In genomic region chr2:136753682-136754081, GRCm38 (mm10) we compare ENCODE assay signal across 11 mouse cellular contexts. TPM values are rescaled to one million over a fixed set of nuclear protein-coding genes. Genes with fewer than 3 reads are reported as not detected.
A peak's percentile ranks its signal among the peaks of the same experiment; 100 is the strongest.
DNase-seq lines count a peak whose midpoint lies in the region; ATAC-seq lines count a peak whose summit lies in the region.
"Had no signal": no experiment of that assay in that cellular context is flagged by ENCODE, and none has a peak within 500 bp of the region (broad histone marks: within the 10 kb centered on the region; RNA-seq: fewer than 3 reads in every experiment).

No protein-coding gene starts in this region.

- no peak overlapping the region for H3K4me2 ChIP-seq in forebrain, embryonic 15.5 days (replicated peaks)
- H3K4me2 ChIP-seq in hindbrain, embryonic 16.5 days (ENCODE audit: low read length): no peak overlapping the region
- no peak overlapping the region for H3K4me2 ChIP-seq in neural tube, embryonic 14.5 days (ENCODE audit: low read depth, low read length)
- H3K4me2 ChIP-seq: liver, embryonic 15.5 days had no signal

- no peaks in the 10 kb centered on the region for H3K9me3 ChIP-seq in forebrain, embryonic 15.5 days
- H3K9me3 ChIP-seq in hindbrain, embryonic 16.5 days (ENCODE audit: control insufficient read depth, low read length): no peaks in the 10 kb centered on the region
- no peaks in the 10 kb centered on the region for H3K9me3 ChIP-seq in neural tube, embryonic 14.5 days (ENCODE audit: control insufficient read depth, low read length)
- H3K9me3 ChIP-seq: liver, embryonic 15.5 days had no signal

- peaks cover 21% of the 10 kb centered on the region for H3K4me1 ChIP-seq in forebrain, embryonic 15.5 days
- peaks cover 3% of the 10 kb centered on the region; the same call in 1 of the 2 replicates for H3K4me1 ChIP-seq in hindbrain, embryonic 16.5 days (ENCODE audit: control insufficient read depth, insufficient read depth, low read depth, low read length)
- H3K4me1 ChIP-seq in neural tube, embryonic 14.5 days (ENCODE audit: control insufficient read depth, insufficient read depth, low read length): peaks cover 5% of the 10 kb centered on the region; the same call in 1 of the 2 replicates
- H3K4me1 ChIP-seq: liver, embryonic 15.5 days had no signal

- peak; percentile 20 to 42 for DNase-seq in left cerebral cortex, postnatal 10 days (ENCODE audit: extremely low spot score in 1 of 2, low spot score in 2 of 2)
- DNase-seq in left cerebral cortex, adult 11 months (ENCODE audit: low spot score): no peak
- no peak for DNase-seq in lung, postnatal 36 days
- DNase-seq in kidney, postnatal 36 days: no peak
- DNase-seq: adrenal gland, postnatal 10 days; gastrocnemius, postnatal 36 days had no signal

- peak; percentile 86 for ATAC-seq in forebrain, embryonic 15.5 days (replicated peaks)
- peak; percentile 82 for ATAC-seq in hindbrain, embryonic 16.5 days
- ATAC-seq in neural tube, embryonic 14.5 days (ENCODE audit: low read depth): peak; percentile 65; the same call in 1 of the 2 replicates

- H3K27me3 ChIP-seq in forebrain, embryonic 15.5 days: no peaks in the 10 kb centered on the region
- no peaks in the 10 kb centered on the region for H3K27me3 ChIP-seq in hindbrain, embryonic 16.5 days (replicated peaks; ENCODE audit: control insufficient read depth, insufficient read depth, low read length)
- no peaks in the 10 kb centered on the region for H3K27me3 ChIP-seq in neural tube, embryonic 14.5 days (ENCODE audit: control insufficient read depth, insufficient read depth, low read length)
- H3K27me3 ChIP-seq: liver, embryonic 15.5 days had no signal

- no peak overlapping the region for H3K4me3 ChIP-seq in forebrain, embryonic 15.5 days
- H3K4me3 ChIP-seq in hindbrain, embryonic 16.5 days (ENCODE audit: low read length): no peak overlapping the region
- H3K4me3 ChIP-seq in neural tube, embryonic 14.5 days (ENCODE audit: low read depth, low read length): no peak overlapping the region
- H3K4me3 ChIP-seq: liver, embryonic 15.5 days had no signal

- H3K27ac ChIP-seq in forebrain, embryonic 15.5 days (replicated peaks): peak overlapping the region; percentile 48; the same call in 1 of the 2 replicates
- H3K27ac ChIP-seq in hindbrain, embryonic 16.5 days (ENCODE audit: low read depth, low read length): no peak overlapping the region
- H3K27ac ChIP-seq in neural tube, embryonic 14.5 days (ENCODE audit: low read depth, low read length): no peak overlapping the region
- H3K27ac ChIP-seq: liver, embryonic 15.5 days had no signal

- 0 out of 2 replicates have a peak, but pooled peaks cover 3% of the 10 kb centered on the region for H3K36me3 ChIP-seq in forebrain, embryonic 15.5 days
- H3K36me3 ChIP-seq in hindbrain, embryonic 16.5 days (ENCODE audit: control insufficient read depth, insufficient read depth, low read length): no peaks in the 10 kb centered on the region; the same call in none of the 2 replicates
- H3K36me3 ChIP-seq in neural tube, embryonic 14.5 days (ENCODE audit: control insufficient read depth, insufficient read depth, low read length): 0 out of 2 replicates have a peak, but pooled peaks cover 2% of the 10 kb centered on the region
- H3K36me3 ChIP-seq: liver, embryonic 15.5 days had no signal

- H3K9ac ChIP-seq in forebrain, embryonic 15.5 days (replicated peaks): no peak overlapping the region
- H3K9ac ChIP-seq in hindbrain, embryonic 16.5 days (ENCODE audit: low read depth, low read length): no peak overlapping the region
- no peak overlapping the region for H3K9ac ChIP-seq in neural tube, embryonic 14.5 days (replicated peaks; ENCODE audit: low read depth, low read length)
- H3K9ac ChIP-seq: liver, embryonic 15.5 days had no signal

- WGBS in forebrain, embryonic 15.5 days: 26% methylated on average over 3 of the region's 3 CpGs
- WGBS in hindbrain, embryonic 16.5 days: 17% methylated on average over 3 of the region's 3 CpGs
- 19% methylated on average over 3 of the region's 3 CpGs for WGBS in neural tube, embryonic 14.5 days

- intact Hi-C loops in left cerebral cortex, postnatal 10 days (cut with DNase I): no loop called here

RNA-seq across cellular contexts. Expression of gene Snap25, which starts 40.4 kb away (rescaled TPM):
- total RNA-seq in left cerebral cortex, postnatal 10 days (2021): 1,000 to 10,000 TPM; 1,204 to 1,224 TPM
- polyA plus RNA-seq in forebrain, embryonic 15.5 days (2015; fragmentation: Nextera tagmentation; extraction: Ambion mirVana): 110 and 114 TPM in 2 replicates
- polyA plus RNA-seq in hindbrain, embryonic 16.5 days (2015; fragmentation: Nextera tagmentation; extraction: Ambion mirVana): 326 and 328 TPM in 2 replicates
- polyA plus RNA-seq in neural tube, embryonic 14.5 days (2014; fragmentation: Nextera tagmentation; extraction: Ambion mirVana): 324 and 432 TPM in 2 replicates
- total RNA-seq: common myeloid progenitor, adult 5-6 weeks; gastrocnemius, postnatal 36 days had no signal

Comparison
In these comparisons a context has a peak if more than half of its experiments do, and no peak if none do; other contexts are left out.
1. DNase-seq: peak in left cerebral cortex, postnatal 10 days (2 of 2); none in left cerebral cortex, adult 11 months (single experiment), lung, postnatal 36 days (single experiment) and kidney, postnatal 36 days (0 of 2).
2. Peak in every context shown above with its lines, with median percentiles within 50 percentile points of each other: ATAC-seq.